Mouse (Mus musculus) neural tube, embryonic 15.5 days (tissue): ENCODE measurements around the gene Vav2. TPM values are rescaled to one million over a fixed set of nuclear protein-coding genes. Genes with fewer than 3 reads are reported as not detected.

Experiments
- ATAC-seq: fragments of 200-750 bp; cut with Nextera tagmentation; 2 replicates; pipeline ENCODE4 v1.8.0; 2017; ENCODE audit warnings: mild to moderate bottlenecking, moderate TSS enrichment, moderate library complexity; ENCODE audit not compliant: low FRiP score
- H3K27ac ChIP-seq: fragments of 300-500 bp; sonication (generic); replicated peaks from 2 replicates; pipeline ENCODE4 v1.5.1; 2015; ENCODE audit warnings: mild to moderate bottlenecking, inconsistent platforms
- H3K27me3 ChIP-seq: fragments of 300-500 bp; sonication (generic); replicated peaks from 2 replicates; pipeline ENCODE4 v1.6.1; 2015; ENCODE audit warnings: inconsistent platforms
- H3K36me3 ChIP-seq: fragments of 300-500 bp; sonication (generic); 2 replicates; pipeline ENCODE4 v1.6.1; 2015; ENCODE audit warnings: inconsistent platforms
- H3K4me1 ChIP-seq: fragments of 300-500 bp; sonication (generic); 2 replicates; pipeline ENCODE4 v1.6.1; 2015; ENCODE audit warnings: inconsistent platforms
- H3K4me2 ChIP-seq: fragments of 300-500 bp; sonication (generic); 2 replicates; pipeline ENCODE4 v1.6.1; 2015; ENCODE audit warnings: inconsistent platforms, mild to moderate bottlenecking, moderate library complexity
- H3K4me3 ChIP-seq: fragments of 300-500 bp; sonication (generic); replicated peaks from 2 replicates; pipeline ENCODE4 v1.5.1; 2015; ENCODE audit warnings: mild to moderate bottlenecking, inconsistent platforms
- H3K9ac ChIP-seq: fragments of 300-500 bp; sonication (generic); replicated peaks from 2 replicates; pipeline ENCODE4 v1.6.1; 2015; ENCODE audit warnings: mild to moderate bottlenecking, inconsistent platforms
- H3K9me3 ChIP-seq: fragments of 300-500 bp; sonication (generic); replicated peaks from 2 replicates; pipeline ENCODE4 v1.6.1; 2016; ENCODE audit warnings: inconsistent platforms
- WGBS: fragments of 180-500 bp; shearing (Covaris S2); methylation state at CpG from one replicate; pipeline ENCODE4 v1.1.7; 2015; ENCODE audit warnings: mixed read lengths; 5-methylcytosine and 5-hydroxymethylcytosine counted together
- polyA plus RNA-seq: library from polyadenylated mRNA; unstranded; fragments of >200 nt; fragmentation: Nextera tagmentation; extraction: Ambion mirVana; gene quantifications from 2 replicates; pipeline ENCODE4 v1.2.1, GENCODE M21; 2015

Gene Vav2
- polyA plus RNA-seq, 1 experiment from 2014 or later, result 15.5 TPM

DNA sequence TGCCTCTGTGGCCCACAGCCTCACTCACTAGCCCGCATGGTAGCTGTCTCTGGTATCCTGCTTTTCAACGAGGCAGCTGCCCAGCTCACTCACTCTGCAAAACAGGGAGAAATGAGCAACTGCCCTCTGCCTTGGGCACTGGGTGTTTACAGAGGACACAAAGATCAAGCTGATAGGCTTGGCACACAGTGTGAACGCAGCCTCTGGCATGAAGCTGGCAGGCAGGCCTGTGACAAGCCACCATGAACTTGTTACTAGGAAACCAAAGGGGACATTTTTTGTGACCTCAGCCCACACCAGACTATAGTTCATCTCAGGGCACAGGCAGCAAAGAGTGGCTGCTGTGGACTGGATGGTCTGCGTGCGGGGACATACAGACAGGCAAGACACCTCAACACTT lies 115.9 kb downstream of the Vav2 start:
- no peak for ATAC-seq
- Histone ChIP-seq H3K27ac (no peak overlapping the region), H3K4me2 (no peak overlapping the region), H3K4me3 (no peak overlapping the region), H3K36me3 (no peaks in the 10 kb centered on the region), H3K4me1 (peaks cover 24% of the 10 kb centered on the region), H3K9ac (no peak overlapping the region), H3K27me3 (no peaks in the 10 kb centered on the region), H3K9me3 (no peaks in the 10 kb centered on the region)
- WGBS, result 64% methylated on average over 5 of the region's 5 CpGs

DNA sequence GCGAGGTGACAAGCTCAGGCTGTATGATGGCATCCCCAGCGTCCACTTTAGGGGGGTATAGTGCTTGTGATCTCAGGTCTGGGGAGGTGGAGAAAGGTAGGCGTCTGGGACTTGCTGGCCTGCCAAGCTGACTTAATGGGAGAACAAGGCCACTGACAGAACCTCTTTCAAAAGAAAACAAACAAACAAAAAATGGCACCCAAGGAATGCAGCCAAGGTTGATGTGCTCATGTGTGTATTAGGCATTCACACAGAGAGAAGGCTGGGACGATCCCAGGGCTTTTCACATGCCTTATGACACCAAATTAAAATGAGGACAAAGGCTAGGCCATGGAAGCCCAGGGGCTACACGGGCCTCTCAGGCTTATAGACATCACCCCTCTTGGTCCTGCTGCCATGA lies 116.6 kb downstream of the Vav2 start:
- WGBS, result 68% methylated on average over 5 of the region's 5 CpGs
- Histone ChIP-seq H3K9ac (no peak overlapping the region), H3K4me1 (peaks cover 20% of the 10 kb centered on the region), H3K27ac (no peak overlapping the region), H3K4me3 (no peak overlapping the region), H3K9me3 (no peaks in the 10 kb centered on the region), H3K36me3 (no peaks in the 10 kb centered on the region), H3K4me2 (no peak overlapping the region), H3K27me3 (no peaks in the 10 kb centered on the region)
- ATAC-seq, result no peak

- H3K36me3 ChIP-seq, result no peaks in the 10 kb centered on the region
- ATAC-seq, result no peak
- H3K9me3 ChIP-seq, result no peaks in the 10 kb centered on the region
- H3K27me3 ChIP-seq, result no peaks in the 10 kb centered on the region
- H3K4me2 ChIP-seq, result no peak overlapping the region
- WGBS, result 84% methylated on average over 8 of the region's 8 CpGs
- peaks cover 19% of the 10 kb centered on the region for H3K4me1 ChIP-seq
- no peak overlapping the region for H3K4me3 ChIP-seq
- no peak overlapping the region for H3K9ac ChIP-seq
- no peak overlapping the region for H3K27ac ChIP-seq
Measured at GRCm38 (mm10) chr2:27306628-27307027, 120.2 kb downstream of the Vav2 start.

- WGBS, result 42% methylated on average over 13 of the region's 13 CpGs
- Histone ChIP-seq H3K4me3 (no peak overlapping the region), H3K27ac (no peak overlapping the region), H3K9ac (no peak overlapping the region), H3K9me3 (no peaks in the 10 kb centered on the region), H3K36me3 (no peaks in the 10 kb centered on the region), H3K27me3 (no peaks in the 10 kb centered on the region), H3K4me1 (peaks cover 24% of the 10 kb centered on the region), H3K4me2 (no peak overlapping the region)
- no peak for ATAC-seq
Measured at GRCm38 (mm10) chr2:27304741-27305140, 122.1 kb downstream of the Vav2 start.

DNA sequence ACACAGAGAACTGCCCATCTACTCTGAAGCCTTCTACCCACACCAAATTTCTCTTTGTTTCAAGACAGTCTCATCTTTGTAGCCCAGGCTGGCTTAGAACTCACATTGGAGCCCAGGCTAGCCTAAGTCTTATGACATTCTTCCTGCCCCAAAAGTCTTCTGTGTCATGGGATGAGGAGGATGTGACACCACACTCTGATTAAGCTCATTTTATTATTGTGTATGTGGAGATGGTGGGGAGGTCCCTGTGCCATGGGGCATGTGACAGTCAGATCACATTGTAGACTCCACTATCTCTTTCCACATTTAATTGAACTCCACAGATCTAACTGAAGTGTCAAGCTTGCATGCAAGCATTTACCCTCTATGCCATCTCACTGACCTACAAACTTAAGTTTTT lies 122.8 kb downstream of the Vav2 start:
- no peaks in the 10 kb centered on the region for H3K27me3 ChIP-seq
- H3K9me3 ChIP-seq, result no peaks in the 10 kb centered on the region
- no peak overlapping the region for H3K4me2 ChIP-seq
- H3K9ac ChIP-seq, result no peak overlapping the region
- H3K36me3 ChIP-seq, result no peaks in the 10 kb centered on the region
- no peak for ATAC-seq
- H3K27ac ChIP-seq, result no peak overlapping the region
- peaks cover 24% of the 10 kb centered on the region for H3K4me1 ChIP-seq
- no peak overlapping the region for H3K4me3 ChIP-seq

DNA sequence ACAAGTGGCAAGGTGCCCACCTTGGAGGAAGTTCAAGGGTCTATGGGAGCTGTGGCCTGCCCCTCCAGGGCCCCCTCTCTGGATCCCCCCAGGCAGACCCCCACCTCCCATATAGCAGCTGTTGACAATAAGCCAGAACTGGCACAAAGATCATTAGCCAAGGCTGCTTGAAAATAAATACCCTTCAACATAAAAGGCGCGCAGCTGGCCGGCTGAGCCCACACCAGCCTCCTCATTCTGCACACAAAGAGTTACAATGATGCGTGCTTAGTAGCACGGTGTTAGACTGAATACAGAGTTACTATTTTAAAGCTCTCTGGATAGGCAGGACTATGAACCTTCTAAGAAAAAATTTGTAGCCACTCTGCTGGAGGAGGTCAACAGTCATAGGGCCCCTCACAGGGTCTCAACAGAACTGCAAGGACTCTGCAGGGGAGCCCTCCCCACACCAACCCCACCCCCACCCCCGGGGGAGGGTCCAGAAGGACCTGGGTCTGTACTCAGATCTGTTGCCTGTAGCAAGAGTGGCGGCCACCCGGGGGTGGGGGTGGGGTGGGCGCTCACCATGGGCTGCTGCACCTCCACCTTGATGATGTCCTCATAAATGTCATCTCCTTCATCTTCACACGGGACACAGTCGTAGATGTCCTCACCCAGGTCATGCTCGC lies 125.3 kb downstream of the Vav2 start:
- Histone ChIP-seq H3K9me3 (no peaks in the 10 kb centered on the region), H3K4me1 (peaks cover 24% of the 10 kb centered on the region), H3K4me3 (no peak overlapping the region), H3K36me3 (no peaks in the 10 kb centered on the region), H3K9ac (no peak overlapping the region), H3K27ac (peak overlapping the region; percentile 73), H3K4me2 (peak overlapping the region; percentile 13; the same call in 1 of the 2 replicates), H3K27me3 (no peaks in the 10 kb centered on the region)
- 26% methylated on average over 12 of the region's 12 CpGs for WGBS
- ATAC-seq, result peak; percentile 58

DNA sequence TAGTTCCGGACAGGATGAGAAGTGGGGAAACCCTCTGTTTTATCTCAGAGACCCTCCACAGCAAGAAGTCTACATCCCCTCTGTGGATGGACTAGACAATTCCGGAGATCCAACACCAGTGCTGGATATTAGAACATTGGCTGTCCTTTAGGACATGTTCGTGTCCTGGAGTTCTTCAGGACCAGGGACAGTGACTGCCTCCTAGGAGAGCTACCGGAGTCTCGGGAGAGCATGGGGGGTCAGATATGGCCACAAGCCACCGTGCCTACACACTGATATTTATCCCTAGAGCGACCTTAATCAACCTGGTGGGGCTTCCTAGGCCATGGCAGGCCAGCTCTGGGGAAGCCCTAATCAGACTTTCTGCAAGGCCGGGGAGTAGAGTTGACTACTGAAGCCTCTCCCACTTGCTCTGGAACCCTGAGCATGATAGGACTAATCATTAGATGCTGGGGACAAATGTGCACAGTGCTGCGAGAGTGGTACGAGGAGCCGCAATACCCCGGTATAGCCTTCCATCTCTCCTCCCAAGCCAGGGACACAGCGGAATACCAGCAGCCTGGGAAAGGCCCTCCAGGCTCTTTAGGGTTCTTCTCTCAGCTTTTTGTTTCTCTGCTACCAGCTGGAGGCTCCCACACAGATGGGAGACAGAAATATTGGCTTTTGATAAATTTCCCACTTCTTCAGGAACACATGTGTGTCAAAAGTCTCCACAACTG lies 125.9 kb downstream of the Vav2 start:
- Histone ChIP-seq H3K4me3 (no peak overlapping the region), H3K27ac (peak overlapping the region; percentile 73), H3K9me3 (no peaks in the 10 kb centered on the region), H3K36me3 (peaks cover 3% of the 10 kb centered on the region; the same call in 1 of the 2 replicates), H3K4me2 (no peak overlapping the region), H3K4me1 (peaks cover 24% of the 10 kb centered on the region), H3K9ac (no peak overlapping the region), H3K27me3 (no peaks in the 10 kb centered on the region)
- 58% methylated on average over 13 of the region's 13 CpGs for WGBS
- ATAC-seq, result 0 out of 2 replicates have a peak, but pooled peaks have one; percentile 22

- peaks cover 11% of the 10 kb centered on the region for H3K4me1 ChIP-seq
- no peaks in the 10 kb centered on the region for H3K9me3 ChIP-seq
- no peak overlapping the region for H3K9ac ChIP-seq
- peaks cover 7% of the 10 kb centered on the region for H3K36me3 ChIP-seq
- no peak overlapping the region for H3K4me3 ChIP-seq
- no peak overlapping the region for H3K27ac ChIP-seq
- no peak overlapping the region for H3K4me2 ChIP-seq
- no peak for ATAC-seq
- 58% methylated on average over 9 of the region's 9 CpGs for WGBS
- H3K27me3 ChIP-seq, result no peaks in the 10 kb centered on the region
Measured at GRCm38 (mm10) chr2:27296656-27297406, 130.0 kb downstream of the Vav2 start.

DNA sequence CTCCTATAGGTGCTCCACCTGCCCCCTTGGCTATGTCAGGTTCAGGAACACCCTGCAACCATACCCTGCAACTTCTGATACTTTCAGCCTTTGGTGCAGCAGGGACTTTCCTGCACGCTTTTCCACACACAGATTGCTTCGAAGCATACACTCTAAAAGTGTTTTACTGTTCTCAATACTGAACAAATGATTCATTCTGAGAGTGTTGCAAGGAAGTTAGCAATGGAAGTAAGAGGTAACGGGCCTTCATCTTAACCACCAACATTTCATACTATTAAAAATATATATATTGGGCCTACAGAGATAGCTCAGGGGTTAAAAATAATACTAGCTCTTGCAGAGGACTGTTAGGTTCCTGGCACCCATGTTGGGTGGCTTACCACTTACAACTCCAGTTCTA lies 132.1 kb downstream of the Vav2 start:
- H3K27me3 ChIP-seq, result no peaks in the 10 kb centered on the region
- no peaks in the 10 kb centered on the region for H3K9me3 ChIP-seq
- no peak overlapping the region for H3K27ac ChIP-seq
- H3K4me3 ChIP-seq, result no peak overlapping the region
- no peak overlapping the region for H3K9ac ChIP-seq
- no peak overlapping the region for H3K4me2 ChIP-seq
- no peak for ATAC-seq
- 95% methylated on average over 3 of the region's 3 CpGs for WGBS
- no peaks in the 10 kb centered on the region for H3K4me1 ChIP-seq
- peaks cover 25% of the 10 kb centered on the region for H3K36me3 ChIP-seq

DNA sequence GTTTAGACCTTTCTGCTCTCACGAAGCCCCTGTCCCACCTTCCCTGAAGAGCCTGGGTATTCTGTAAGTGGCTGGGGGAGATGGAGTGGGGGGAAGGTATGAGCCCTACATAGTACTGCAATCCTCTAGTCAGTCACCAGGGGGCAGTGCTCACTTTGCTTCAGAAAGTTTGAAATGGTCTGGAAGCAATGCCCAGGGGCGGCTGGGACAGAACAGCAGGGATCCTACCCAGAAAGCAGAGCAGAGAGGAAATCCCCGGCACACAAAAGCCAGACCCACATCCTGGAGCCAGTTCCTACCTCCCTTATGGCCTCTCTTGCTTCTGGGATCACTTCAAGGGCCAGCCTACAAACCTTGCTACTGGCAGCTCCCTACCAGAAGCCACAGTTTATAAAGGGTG lies 137.8 kb downstream of the Vav2 start:
- ATAC-seq, result peak; percentile 75; the same call in 1 of the 2 replicates
- no peak overlapping the region for H3K4me3 ChIP-seq
- 16% methylated on average over 3 of the region's 3 CpGs for WGBS
- no peaks in the 10 kb centered on the region for H3K27me3 ChIP-seq
- no peaks in the 10 kb centered on the region for H3K9me3 ChIP-seq
- peaks cover 40% of the 10 kb centered on the region for H3K36me3 ChIP-seq
- no peak overlapping the region for H3K9ac ChIP-seq
- H3K27ac ChIP-seq, result peak overlapping the region; percentile 68
- H3K4me2 ChIP-seq, result peak overlapping the region; percentile 20; the same call in 1 of the 2 replicates
- H3K4me1 ChIP-seq, result peaks cover 6% of the 10 kb centered on the region

DNA sequence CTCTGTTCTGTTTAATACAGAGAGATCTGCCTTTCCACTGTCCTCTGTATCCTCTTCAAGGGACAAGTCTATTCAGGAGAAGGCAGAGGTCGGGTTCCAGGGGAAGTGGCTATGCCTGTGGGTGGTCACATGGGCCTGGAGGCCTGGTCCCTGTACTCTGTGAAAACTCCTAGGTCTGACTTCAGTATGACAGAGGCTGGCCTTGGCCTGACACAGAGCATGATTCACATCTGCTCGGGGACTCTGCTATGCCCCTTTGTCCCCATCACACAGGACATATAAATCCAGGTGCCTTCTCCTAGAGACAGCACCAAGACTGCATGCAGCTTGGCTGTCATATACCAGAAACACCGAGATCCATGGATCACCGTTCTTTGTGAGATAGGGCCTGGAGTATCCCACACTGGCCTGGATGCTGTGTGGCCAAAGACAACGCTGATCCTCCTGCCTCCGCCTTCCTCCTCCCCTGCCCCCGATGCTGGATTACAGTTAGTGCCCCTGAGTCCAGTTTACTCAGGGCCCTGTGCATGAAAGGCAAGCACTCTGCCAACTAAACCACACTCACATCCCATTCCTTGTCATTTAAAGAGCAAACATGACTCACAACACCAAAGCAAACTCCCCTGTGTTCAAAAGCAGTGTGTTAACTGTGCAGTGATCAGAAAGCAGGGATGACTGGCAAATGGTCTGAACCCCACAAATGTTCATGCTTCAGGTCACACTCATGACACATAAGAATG lies 139.7 kb downstream of the Vav2 start:
- peaks cover 6% of the 10 kb centered on the region for H3K4me1 ChIP-seq
- peaks cover 43% of the 10 kb centered on the region for H3K36me3 ChIP-seq
- no peak overlapping the region for H3K4me3 ChIP-seq
- no peak overlapping the region for H3K27ac ChIP-seq
- H3K9ac ChIP-seq, result no peak overlapping the region
- ATAC-seq, result no peak
- 79% methylated on average over 7 of the region's 7 CpGs for WGBS
- H3K27me3 ChIP-seq, result no peaks in the 10 kb centered on the region
- H3K4me2 ChIP-seq, result no peak overlapping the region
- H3K9me3 ChIP-seq, result no peaks in the 10 kb centered on the region
